Mouse (Mus musculus) cerebral cortex, adult 2 months (tissue): ENCODE measurements around the gene Crebbp.

Experiments used
- WGBS: fragments of 180-500 bp; shearing (Covaris S2); methylation state at CpG from one replicate; pipeline ENCODE4 v1.1.7; 2018; 5-methylcytosine and 5-hydroxymethylcytosine counted together

The Crebbp gene

DNA sequence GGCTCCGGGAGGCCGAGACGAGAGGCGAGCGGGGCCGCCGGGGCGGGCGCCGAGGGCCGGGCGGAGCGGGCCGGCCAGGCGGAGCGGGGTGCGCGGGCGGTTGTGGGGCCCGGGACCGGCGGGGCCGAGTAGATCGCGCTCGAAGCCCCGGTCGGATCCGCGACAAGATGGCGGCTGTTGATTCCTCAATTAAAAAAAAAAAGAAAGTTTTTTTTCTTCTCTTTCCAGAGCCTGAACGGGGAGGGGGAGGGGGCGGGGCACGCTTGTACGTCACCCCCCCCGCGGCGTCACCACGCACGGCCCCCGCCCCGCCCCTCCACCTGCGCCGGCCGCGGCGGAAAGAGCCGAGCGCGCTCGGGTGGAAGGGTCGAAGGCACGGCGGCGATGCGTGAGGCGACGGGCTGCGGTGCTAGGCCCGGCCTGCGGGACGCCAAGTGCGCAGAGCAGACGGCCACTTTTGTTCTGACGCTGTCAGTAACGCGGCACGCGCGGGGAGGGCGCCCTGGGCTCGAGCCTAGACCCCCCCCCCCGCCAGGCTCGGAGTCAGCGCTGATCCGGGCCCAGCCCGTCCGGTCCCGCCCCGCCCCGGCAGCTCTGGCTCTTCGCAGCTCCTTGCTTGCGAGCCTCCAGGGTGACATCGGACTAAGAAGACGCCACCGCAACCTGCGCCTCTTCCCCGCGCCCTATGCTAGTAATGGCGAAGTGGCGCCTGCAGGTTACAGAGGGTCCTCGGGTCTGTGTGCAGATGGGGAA lies at the start of gene Crebbp:
Gene Crebbp (minus strand): TSS at position 199 of the 753 bp plus-strand sequence.
- WGBS = under 1% methylated on average over 90 of the region's 92 CpGs

DNA sequence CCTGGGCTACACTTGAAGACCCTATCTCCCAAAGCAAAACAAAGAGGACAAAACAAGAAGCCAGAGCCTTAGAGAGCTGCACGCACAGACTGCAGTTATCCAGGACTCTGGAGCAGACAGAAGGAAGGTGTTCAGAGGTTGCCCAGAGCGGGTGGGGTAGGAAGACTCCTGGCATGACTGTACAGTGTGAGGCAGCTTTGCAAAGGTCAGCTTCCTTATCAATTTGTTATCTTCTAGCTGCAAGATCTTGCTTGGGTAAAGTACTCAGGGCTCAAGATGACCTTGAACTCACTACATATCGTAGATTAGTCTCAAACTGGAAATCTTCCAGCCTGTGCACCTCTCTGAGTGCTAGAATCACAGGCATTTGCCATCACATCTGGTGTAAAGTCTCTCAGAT lies 49.7 kb upstream of the Crebbp start:
- WGBS = 86% methylated on average over 3 of the region's 3 CpGs

DNA sequence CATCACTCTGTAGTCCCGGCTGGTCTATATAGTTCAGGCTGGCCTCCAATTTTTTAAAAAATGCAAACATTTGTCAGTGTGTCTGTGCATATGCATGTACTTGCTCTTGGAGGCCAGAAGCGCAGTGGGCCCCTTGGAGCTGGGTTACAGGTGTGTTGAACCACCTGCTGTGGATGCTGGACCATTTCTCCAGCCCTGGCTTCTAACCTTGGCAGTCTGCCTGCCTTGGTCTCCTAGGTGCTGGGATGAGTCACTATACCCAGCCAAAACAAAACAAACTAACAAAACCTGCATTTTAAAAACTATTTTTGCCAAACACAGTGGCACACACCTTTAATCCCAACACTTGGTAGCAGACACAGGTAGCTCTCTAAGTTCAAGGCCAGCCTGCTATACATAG lies 43.7 kb upstream of the Crebbp start:
- WGBS = 86% methylated on average over 2 of the region's 2 CpGs

DNA sequence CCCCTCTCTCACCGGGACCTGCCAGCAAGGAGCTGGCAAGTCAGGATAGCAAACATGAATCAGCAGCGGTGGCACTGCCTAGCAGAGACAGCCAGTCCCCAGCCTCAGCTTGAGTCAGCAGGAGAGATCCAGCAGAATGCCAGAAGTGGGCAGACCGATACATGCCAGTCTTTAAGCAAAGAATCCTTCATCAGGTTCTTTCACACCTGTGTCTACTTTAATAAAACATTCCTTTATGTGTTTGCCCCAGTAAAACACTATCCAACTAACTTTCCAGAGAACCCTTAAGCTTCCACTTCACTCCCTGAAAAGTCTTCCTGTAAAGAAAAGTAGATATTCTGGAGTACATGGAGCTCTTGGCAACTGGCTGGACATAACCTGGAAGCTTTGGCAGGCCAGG lies 35.0 kb upstream of the Crebbp start:
- 93% methylated on average over 3 of the region's 3 CpGs for WGBS

DNA sequence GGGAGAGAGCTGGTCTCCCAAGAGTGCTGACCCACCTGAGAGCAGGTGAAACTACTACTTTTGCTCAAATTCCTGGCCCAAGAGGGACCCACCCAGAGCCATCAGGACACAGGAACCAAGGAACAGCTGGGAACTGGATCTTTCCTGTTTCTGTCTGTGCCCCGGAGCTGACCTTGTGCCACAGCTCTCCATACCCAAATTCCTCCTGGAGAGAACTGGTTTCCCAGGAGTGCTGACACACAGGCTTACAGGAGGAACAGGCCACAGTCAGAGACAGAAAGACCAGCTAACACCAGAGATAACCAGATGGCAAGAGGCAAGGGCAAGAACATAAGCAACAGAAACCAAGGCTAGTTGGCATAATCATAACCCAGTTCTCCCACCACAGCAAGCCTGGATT lies 31.4 kb upstream of the Crebbp start:
- WGBS = 100% methylated on average over 1 of the region's 1 CpGs

DNA sequence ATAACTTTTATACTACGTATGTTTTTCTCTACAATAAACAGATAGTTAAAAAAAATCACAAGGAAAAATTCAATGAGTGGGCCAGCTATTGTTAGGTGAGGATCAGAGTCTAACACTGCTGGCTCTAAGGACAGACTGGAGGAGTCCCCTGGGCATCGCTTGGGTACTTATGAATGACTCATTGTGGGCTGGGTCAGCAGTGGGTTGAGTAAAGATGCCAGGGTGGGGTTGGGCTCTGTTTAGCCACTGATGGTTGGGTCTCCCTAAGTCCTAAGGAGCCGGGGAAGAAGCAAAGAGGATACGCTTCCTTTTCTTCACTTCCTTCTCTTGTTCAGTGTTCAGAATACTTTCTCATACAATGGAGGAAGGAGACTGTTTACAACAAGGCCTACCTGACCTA lies 22.3 kb upstream of the Crebbp start:
- 73% methylated on average over 4 of the region's 4 CpGs for WGBS

DNA sequence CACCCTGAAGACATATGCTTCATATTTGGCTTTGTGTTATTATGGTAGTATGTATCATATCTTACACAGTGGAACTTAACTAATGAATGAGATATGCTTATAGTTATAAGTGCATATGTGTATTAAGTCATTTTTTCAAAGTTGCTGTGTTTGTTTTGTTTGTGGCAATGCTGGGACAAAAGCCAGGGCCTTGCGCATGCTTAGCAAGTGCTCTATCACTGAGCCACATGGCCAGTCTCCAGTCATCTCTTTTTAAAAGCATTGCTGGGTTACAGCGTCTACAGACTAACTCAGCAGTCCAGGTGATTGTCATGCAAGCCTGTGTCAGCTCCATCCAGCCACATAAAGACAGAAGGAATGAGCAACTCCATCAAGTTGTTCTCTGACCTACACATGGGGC lies 12.0 kb upstream of the Crebbp start:
- WGBS = 83% methylated on average over 2 of the region's 2 CpGs

DNA sequence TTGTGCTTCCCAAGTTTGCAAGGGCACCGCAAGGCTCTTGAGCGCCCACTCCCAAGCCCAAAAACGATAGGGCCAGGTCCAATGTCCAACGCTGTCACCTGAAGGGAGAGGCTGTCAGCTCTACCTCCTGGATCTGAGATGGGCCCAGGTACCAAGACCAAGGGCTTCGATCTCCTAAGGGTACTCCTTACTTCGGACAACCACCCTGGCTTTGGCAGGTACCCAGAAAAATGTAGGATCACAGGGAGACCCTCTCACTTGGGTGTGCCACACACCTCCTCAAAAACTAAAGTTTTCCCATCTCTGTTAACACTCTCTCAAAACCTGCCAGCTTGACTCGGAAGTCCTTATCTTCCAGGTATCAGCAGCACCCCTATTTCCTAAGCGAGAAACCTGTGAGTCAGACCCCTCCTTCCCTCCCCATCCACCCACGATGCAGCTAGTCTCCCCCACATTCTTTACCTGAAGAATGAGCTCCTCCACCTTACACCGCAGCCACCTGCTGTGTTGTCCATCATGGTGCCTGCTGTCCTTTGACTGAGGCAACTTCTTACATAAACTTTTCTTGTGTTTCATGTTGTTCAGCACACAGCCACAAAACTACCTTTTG lies 939 bp upstream of the Crebbp start:
- WGBS = 44% methylated on average over 10 of the region's 10 CpGs

DNA sequence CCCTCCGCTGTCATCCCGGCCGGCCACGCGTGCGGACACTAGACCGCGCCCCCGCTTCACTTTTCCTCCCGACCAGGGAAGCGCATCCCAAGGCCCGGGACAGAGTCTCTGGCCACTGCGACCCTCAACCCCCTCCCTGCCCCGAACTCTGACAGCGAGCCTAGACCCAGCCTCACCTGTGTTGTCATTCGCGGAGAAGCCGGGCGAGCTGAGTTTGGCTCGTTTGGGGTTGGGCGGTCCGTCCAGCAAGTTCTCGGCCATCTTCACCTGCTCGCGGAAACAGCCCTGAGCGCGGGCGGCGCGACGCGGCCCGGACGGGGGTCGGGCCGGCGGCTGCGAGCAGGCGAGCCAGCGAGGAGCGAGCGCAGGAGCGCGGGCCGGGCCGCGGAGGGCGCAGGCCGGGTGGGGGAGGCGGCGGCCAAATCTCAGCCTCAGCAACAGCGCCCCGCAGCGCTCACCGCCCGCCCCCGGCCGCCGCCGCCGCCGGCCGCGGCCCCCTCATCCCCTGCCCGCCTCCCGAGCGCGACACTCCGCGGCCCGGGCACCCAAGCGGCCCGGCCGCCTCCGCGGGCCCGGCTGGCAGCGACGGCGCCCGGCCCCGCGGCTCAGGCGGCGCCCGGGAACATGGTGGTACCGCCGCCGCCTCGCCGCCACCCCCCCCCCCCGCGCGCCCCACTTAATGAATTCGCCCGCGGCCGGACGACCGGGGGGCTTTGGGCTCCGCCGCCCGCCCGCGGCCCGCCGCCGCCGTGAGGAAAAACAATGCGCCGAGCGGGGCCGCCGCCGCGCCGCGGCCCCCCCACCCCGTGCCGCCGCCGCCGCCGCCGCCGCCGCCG lies 616 bp downstream of the Crebbp start:
- WGBS = 1% methylated on average over 105 of the region's 128 CpGs

DNA sequence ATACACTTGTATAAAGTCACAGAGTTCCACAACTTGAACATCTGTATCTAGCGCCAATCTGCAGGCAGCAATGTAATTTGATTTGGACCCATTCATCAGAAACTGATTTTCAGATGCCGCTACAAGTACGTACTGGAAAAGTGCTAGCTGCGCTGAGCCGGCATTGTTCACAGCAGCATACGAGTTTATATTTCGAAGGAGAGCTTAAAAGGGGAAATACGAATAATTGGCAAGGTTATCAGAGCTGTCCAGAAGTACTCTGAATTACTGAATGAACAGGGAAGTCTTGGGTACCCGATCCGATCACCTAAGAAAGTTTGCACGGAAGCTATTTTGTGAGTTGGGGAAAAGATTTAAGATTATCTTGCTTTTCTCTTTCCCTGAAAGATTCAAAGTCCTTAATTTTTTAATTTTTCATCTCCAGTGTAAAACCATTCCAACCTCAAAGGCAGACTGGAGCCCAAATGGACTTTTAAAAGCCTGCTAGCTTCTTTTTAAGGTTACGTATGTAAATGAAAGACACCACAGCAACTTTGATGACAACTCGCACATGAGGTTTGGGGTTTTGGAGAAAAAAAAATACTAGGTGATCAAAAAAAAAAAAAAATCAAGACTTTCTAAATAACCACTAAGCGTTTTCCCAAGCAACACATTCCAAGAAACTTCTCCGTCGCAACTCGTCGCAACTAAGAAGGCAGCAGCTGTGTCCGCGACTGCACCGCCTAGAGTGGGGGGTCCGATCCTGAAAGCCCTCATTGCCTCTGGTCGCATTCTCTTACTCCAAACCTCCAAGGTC lies 1.4 kb downstream of the Crebbp start:
- WGBS = under 1% methylated on average over 23 of the region's 23 CpGs

DNA sequence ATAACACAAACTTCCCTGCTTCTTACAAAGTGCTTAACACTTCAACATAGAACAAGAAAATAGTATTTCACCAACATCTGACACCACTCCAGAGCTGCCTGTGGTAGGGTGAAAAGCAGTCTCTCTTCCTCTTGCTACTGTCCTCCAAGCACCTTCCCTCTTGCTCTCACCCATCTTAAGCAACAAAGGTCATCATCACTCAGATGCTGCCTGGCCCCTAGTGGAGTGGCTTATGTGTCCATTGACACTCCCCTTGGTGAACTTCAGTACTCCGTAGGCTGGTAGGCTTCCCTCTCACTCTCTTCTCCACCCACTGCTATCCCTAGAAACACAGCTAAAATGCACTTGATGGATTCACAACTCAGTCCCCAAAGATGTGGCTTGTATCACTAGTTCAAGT lies 3.5 kb downstream of the Crebbp start:
- 18% methylated on average over 1 of the region's 1 CpGs for WGBS

DNA sequence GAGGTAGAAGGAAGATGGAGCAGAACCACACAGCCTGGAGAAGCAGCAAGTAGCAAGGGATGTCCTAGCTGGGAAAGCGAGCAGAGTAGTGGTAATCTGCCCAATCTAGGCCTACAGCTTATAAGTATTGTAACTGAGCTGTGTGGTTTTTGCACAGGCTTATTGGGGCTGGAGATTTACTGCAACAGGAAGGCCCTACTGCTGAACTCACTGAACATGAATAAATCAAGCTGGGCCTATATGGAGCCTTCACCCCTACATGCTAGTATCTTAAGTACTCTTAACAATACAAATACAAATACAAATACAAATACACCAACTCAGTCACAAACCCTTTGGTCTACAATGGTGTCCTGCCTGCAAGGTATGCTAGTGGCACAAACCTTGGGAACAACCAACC lies 10.2 kb downstream of the Crebbp start:
- WGBS = 100% methylated on average over 1 of the region's 1 CpGs

DNA sequence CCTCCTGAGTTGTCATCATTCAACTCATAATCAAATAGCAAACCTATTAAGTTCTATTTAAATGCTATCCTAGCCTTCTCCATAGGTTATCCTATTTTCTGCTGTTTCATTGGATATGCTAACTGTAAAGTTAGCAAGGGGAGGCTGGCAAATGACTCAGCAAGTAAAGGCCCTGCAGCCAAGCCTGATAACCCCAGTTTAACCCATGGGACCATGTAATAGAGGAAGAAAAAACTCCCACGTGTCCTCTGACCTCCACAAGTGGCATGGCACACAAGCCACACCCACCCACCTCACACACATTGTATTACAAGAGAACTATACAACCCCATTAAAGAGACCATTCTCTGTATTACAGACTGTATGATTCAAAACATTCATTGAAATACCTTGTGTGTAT lies 13.8 kb downstream of the Crebbp start:
- WGBS = 52% methylated on average over 1 of the region's 1 CpGs

DNA sequence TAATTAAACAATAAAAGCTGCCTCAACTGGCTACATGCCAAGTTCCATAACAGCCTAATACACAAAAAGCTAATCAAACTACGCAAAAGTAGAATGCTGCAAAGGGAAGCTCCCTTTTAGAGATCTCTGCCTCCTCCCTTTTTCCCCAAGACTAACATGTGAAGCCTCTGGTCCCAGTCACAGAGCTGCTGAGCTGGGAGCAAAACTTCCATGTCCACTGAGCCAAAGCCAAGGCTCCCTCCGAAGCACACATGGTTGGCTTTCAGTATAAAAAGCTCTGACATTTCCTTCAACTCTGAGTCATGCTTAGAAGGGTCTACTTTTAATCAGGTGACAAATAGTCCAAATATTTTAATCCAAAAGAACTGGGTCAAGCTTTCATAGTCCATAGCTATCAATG lies 14.2 kb downstream of the Crebbp start:
- 30% methylated on average over 2 of the region's 2 CpGs for WGBS

DNA sequence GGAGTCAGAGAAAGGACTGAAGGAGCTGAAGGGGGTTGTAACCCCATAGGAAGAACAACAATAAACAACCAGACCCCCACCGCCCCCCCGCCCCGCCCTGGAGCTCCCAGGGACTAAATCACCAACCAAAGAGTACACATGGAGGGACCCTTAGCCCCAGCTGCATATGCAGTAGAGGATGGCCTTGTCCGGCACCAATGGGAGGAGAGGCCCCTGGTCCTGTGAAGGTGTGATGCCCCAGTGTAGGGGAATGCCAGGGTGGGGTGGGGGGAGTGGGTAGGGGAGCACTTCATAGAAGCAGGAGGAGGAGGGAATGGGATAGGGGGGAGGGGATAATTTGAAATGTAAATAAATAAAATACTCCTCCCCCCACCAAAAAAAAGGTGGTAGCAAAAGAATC lies 15.8 kb downstream of the Crebbp start:
- 89% methylated on average over 4 of the region's 4 CpGs for WGBS

DNA sequence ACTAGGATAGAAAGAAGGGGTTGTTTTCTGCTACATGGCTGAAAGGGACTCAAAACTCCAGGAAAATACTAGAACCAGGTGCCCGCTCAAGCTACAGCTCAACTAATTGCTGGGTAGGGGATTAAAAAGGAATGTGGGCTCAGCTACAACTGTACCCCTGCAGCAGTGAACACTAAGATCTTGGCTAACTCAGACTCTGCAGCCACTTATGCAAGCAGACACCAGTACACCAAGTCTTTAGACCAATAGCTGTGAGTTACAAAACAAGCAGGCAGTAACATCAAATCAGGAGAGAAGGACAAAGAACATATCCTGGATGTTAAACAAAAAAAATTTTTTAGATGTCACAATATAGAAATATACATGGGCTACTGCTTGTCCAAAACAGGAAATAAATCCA lies 23.6 kb downstream of the Crebbp start:
- WGBS = 76% methylated on average over 1 of the region's 1 CpGs

DNA sequence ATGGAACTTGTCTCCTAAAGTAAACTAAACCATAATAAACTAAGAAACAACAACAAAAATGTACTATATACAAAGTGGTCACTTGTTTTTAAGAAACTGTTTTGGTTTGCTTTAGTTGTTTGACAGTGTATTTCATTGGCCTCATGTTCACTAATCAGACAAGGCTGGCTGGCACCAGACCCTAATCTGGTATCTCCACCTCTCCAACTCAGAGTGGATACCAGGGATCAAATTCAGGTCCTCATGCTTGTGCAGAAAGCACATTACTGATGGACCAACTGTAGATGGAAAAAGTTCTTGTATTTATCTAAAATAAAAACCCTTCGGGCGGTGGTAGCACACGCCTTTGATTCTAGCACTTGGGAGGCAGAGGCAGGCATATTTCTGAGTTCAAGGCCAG lies 38.7 kb downstream of the Crebbp start:
- 95% methylated on average over 3 of the region's 3 CpGs for WGBS

DNA sequence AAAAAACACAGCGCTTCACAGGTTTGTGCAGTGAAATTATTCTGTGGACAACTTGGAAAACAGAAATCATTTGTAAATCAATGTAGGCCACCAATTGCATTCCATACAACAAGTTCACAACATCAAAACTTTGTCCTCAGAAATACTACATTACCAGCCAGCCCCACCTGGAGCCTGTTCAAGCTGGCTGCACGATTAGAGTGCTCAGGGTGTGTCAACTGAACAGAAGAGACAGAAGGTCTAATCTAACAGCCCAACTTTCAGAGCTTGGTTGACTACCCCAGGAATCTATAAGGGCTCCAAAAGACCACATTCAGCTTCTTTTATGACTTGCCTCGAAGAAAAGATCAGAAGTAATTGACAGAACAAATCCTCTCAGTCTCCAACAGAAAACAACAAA lies 44.3 kb downstream of the Crebbp start:
- WGBS = 38% methylated on average over 3 of the region's 3 CpGs

DNA sequence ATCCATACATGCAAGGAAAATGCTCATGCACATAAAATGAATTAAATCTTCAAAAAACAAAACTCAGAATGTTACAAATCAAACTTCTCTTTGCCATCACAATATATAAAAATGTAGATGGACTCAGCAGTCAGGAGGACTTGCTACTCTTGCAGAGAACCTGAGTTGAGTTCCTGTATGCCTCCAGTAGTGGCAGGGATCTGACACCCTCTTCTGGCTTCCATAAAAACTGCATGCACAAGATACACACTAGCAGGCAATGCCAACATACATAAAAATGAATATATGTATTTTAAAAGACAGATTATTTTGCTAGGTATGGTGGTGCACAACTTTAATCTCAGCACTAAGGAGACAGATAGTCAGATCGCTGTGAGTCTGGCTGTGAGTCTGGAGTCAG lies 45.3 kb downstream of the Crebbp start:
- WGBS = 88% methylated on average over 1 of the region's 1 CpGs

DNA sequence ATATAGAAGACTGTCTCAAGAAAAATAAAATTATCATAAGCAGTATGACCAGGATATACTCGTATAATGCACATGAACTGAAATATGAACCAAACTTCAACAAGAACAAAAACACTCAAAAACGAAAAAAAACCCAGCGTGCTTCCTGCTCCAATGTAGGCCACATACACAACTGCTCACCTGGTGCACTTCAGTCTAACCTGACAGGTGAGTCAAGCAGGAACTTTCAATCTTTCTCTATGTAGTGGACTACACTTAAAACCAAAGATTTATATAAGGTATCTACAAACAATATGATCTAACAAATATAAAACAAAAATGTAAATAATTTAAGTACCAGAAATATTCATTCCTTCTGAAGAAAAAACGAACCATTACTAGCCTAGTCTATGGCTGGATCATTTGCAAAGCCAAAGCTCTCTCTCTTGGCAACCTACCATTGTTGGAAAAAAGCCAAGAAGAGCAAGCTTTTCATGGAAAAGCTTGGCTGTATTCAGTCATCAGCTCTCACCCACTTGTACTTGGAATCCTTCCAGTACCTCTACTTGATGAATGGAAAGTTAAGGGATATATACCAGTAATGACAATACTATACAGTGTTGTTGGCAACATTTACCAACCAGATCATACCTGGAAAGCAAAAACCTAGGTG lies 53.4 kb downstream of the Crebbp start:
- 50% methylated on average over 4 of the region's 4 CpGs for WGBS

DNA sequence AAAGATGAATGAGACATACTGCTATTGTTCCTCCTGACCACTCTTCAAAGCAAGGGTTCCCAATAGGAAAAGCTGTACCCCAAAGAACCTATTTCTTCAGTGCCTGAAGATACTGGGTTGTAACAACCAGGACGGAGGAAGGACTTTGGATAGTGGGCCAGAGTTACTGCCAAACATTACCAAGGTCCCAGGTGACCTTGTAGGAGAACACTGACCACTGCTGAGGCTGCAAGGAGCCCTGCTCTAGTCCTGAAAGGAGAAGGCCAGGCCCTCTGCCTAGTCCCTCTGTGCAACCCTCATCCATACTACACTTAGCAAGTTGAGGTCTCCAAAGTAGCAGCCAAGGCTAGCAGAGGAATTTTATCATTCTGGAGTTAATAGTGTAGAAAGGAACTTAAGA lies 60.7 kb downstream of the Crebbp start:
- WGBS = 76% methylated on average over 1 of the region's 1 CpGs
